Mouse (Mus musculus): Measurements from ENCODE around the gene Adk.

DNA sequence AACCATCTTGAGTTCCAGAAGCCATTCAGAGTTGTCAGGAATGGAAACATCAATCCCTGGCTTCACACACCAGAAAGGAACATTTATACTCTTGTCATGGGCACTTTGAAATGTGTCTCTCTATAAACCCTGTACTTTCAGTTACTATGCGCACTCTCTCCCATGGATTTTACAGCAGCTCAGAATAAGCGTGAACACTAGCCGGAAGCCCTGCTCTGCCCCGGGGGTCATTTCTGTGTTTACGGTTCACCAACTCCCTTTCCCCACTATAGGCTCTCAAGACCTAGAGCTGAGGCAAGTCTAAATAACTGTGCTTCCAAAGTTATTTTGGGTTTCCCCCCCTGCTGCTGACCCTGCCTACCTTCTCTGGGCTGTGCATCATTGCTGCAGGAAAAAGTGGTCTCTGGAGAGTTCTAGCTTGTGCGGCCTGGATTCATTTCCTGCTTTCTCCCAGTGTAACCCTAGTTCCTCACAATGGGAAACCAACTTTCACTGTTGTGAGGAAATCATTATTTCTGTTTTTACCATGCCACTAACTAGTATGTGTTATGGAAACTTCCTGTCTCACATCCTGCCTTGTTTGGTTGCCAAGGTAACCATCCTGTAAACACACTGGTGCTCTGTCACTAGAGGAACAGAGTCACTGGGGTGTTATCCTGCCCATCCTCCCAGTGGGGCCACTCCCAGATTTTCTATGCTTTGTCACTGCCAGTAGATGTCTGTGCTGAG, 20.4 kb upstream of the Adk start:
- TF ChIP-seq CTCF (IDR thresholded peaks at IDR 0.05; ENCODE audit: borderline replicate concordance, insufficient read depth, low read depth, low read length) (no peak), POLR2A (IDR thresholded peaks at IDR 0.05; ENCODE audit: borderline replicate concordance, insufficient read depth, low read length) (no peak)
